Comparison of ENCODE assay signal across 1 mouse cellular context in genomic region chr4:43367787-43368186, GRCm38 (mm10).
TF ChIP-seq lines count a peak whose summit lies in the region.

No protein-coding gene starts in this region.

TF ChIP-seq in MEL, 35 proteins besides CTCF, POLR2A, EP300 and RAD21 (continued from another document):
- peak; percentile 59 for TF ChIP-seq TCF12 (IDR thresholded peaks at IDR 0.05; ENCODE audit: low read depth, low read length)
TF ChIP-seq in MEL: peak in this region for 16.
